Mouse (Mus musculus) ES-E14 (cell line): ENCODE data around the gene Fzr1. TPM values are rescaled to one million over a fixed set of nuclear protein-coding genes. Genes with fewer than 3 reads are reported as not detected.

ENCODE experiments used
- DNase-seq: peaks from one replicate; pipeline ENCODE4 v3.0.0-alpha.2; 2013; ENCODE audit warnings: low read depth, low spot score
- H3K27ac ChIP-seq: 2 replicates; pipeline ENCODE4 v1.5.1; 2012; ENCODE audit warnings: low read depth, mild to moderate bottlenecking, low read length, moderate library complexity, mixed read lengths; ENCODE audit not compliant: poor library complexity, insufficient read depth, severe bottlenecking
- H3K36me3 ChIP-seq: 2 replicates; pipeline ENCODE4 v1.6.1; 2012; ENCODE audit warnings: mild to moderate bottlenecking, low read length, moderate library complexity, mixed read lengths; ENCODE audit not compliant: control insufficient read depth, poor library complexity, insufficient read depth, severe bottlenecking
- H3K4me1 ChIP-seq, 2 experiments: fragments of 150-350 bp in 1 of 2; sonication (generic) in 1 of 2; 2 replicates each; pipeline ENCODE4 v1.6.1; 2012; ENCODE audit warnings: low read length in 2 of 2, mild to moderate bottlenecking in 1 of 2, mixed read lengths in 1 of 2; ENCODE audit not compliant: control insufficient read depth in 2 of 2, insufficient read depth in 2 of 2, poor library complexity in 1 of 2
- H3K4me3 ChIP-seq, 2 experiments: fragments of 150-350 bp in 1 of 2; sonication (generic) in 1 of 2; 2 replicates each; pipeline ENCODE4 v1.5.1; 2012; ENCODE audit warnings: low read length in 2 of 2, low read depth in 1 of 2, mild to moderate bottlenecking in 1 of 2, mixed read lengths in 1 of 2; ENCODE audit not compliant: insufficient read depth in 1 of 2, poor library complexity in 1 of 2, severe bottlenecking in 1 of 2
- H3K9ac ChIP-seq: 2 replicates; pipeline ENCODE4 v1.6.1; 2012; ENCODE audit warnings: low read depth, mild to moderate bottlenecking, low read length, mixed read lengths; ENCODE audit not compliant: poor library complexity, insufficient read depth, severe bottlenecking
- H3K9me3 ChIP-seq: fragments of 150-350 bp; sonication (generic); 2 replicates; pipeline ENCODE4 v1.6.1; 2012; ENCODE audit warnings: low read depth, mild to moderate bottlenecking, low read length; ENCODE audit not compliant: control insufficient read depth, insufficient read depth
- CHD2 ChIP-seq: IDR thresholded peaks from 2 replicates; pipeline ENCODE4 v1.6.1; 2014; ENCODE audit warnings: mild to moderate bottlenecking, low read depth, low read length, inconsistent platforms
- HCFC1 ChIP-seq: IDR thresholded peaks from 2 replicates; pipeline ENCODE4 v1.6.1; 2012; ENCODE audit warnings: low read length, inconsistent platforms, borderline replicate concordance; ENCODE audit not compliant: insufficient read depth
- MAFK ChIP-seq: IDR thresholded peaks from 2 replicates; pipeline ENCODE4 v1.6.1; 2014; ENCODE audit warnings: mild to moderate bottlenecking, low read depth, low read length, inconsistent platforms; ENCODE audit not compliant: insufficient read depth
- ZC3H11A ChIP-seq: IDR thresholded peaks from 2 replicates; pipeline ENCODE4 v1.6.1; 2012; ENCODE audit warnings: low read depth, mild to moderate bottlenecking, inconsistent platforms, low read length, borderline replicate concordance
- ZNF384 ChIP-seq: IDR thresholded peaks from 2 replicates; pipeline ENCODE4 v1.6.1; 2012; ENCODE audit warnings: low read depth, low read length, inconsistent platforms
- in situ Hi-C, 2 experiments: fragments of 600-800 bp; cut with MboI; formaldehyde crosslinking; loops; one replicate each; pipeline ENCODE4 v1.15.1; 2025; ENCODE audit warnings: low sequenced_read_pairs in 2 of 2, inconsistent platforms in 1 of 2; ENCODE audit not compliant: unreplicated experiment in 2 of 2
- total RNA-seq: library from RNA; depleted of rRNA; stranded (reverse); fragments of 300-350 nt; gene quantifications from 2 replicates; pipeline ENCODE4 v1.2.3, GENCODE M21; 2012

The Fzr1 gene
- total RNA-seq, 1 experiment: 63.0 TPM

DNA sequence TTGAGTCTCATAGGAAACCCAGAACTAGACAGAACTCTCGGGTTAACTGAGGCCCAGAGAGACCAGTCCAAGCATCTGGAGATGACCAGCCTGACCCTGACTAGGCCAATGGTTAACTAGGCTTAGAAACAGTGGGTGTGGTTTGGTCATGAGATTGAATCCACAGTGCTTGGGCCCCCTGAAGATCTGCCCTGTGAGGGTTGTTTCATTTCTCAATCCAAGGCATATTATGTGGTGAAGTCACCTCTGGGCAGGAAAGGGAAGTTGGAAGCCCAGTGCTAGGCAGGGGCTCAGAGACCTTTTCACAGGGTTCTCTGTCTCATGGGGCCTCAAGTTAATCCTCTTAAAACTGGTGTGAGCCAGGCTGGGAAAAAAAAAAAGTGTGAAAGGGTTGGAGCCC, 19.5 kb downstream of the Fzr1 start:
- DNase-seq: no peak
- Histone ChIP-seq H3K4me1 (peaks cover 15 to 47% of the 10 kb centered on the region in 2 experiments; a peak in 3 of 4 replicates), H3K27ac (no peak overlapping the region)

DNA sequence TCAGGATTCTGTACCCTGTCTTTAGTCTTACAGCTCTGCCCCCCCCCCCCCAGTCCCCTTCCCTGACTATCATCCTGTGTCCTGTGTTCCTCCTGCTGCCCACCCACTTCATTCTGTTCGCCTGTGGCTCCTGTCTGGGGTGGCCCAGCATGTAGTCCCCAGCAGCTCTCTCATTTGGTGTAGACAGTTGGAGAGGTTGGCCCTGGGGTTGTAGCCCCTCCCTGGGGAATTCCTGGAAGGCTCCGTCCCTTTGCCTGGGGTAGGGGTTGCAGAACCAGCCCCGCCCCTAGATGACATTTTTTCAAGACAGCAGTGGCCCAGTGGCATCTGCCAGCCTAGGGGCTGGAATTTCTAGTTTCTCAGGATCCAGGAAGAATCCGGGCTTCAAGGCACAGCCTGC, 20.1 kb downstream of the Fzr1 start:
- TF ChIP-seq ZC3H11A (no peak), ZNF384 (no peak), HCFC1 (no peak), CHD2 (no peak), MAFK (no peak)
- peak overlapping the region; percentile 77 to 79 for H3K4me3 ChIP-seq
- DNase-seq: no peak
- H3K9me3 ChIP-seq: no peaks in the 10 kb centered on the region
- H3K9ac ChIP-seq: peak overlapping the region; percentile 83; the same call in 1 of the 2 replicates
- peaks cover 15 to 44% of the 10 kb centered on the region in 2 experiments; a peak in 3 of 4 replicates for H3K4me1 ChIP-seq
- H3K36me3 ChIP-seq: peaks cover 24% of the 10 kb centered on the region; the same call in 1 of the 2 replicates
- in situ Hi-C loops: no loop called here
- H3K27ac ChIP-seq: no peak overlapping the region

More for the DNA sequence above, 19.5 kb downstream of the Fzr1 start:
- Histone ChIP-seq H3K9ac (no peak overlapping the region; the same call in 1 of the 2 replicates), H3K36me3 (peaks cover 29% of the 10 kb centered on the region; the same call in 1 of the 2 replicates), H3K9me3 (no peaks in the 10 kb centered on the region), H3K4me3 (peak overlapping the region in 1 of 2 experiments; percentile 77; a peak in 1 of 4 replicates)
- TF ChIP-seq ZC3H11A (no peak), HCFC1 (no peak), ZNF384 (no peak), CHD2 (no peak), MAFK (no peak)
- in situ Hi-C loops: no loop called here

GRCm38 (mm10) chr10:81356991-81357844, 21.1 kb downstream of the Fzr1 start, which contains the start of gene Mfsd12:
TSS of gene Mfsd12 (plus strand) at chr10:81357491.
- TF ChIP-seq HCFC1 (no peak), CHD2 (no peak), MAFK (no peak)
- Histone ChIP-seq H3K36me3 (peaks cover 16% of the 10 kb centered on the region; the same call in 1 of the 2 replicates), H3K9me3 (no peaks in the 10 kb centered on the region), H3K27ac (peak within 1 kb of the TSS; percentile 36), H3K4me1 (peaks cover 15 to 41% of the 10 kb centered on the region in 2 experiments; a peak in 3 of 4 replicates), H3K9ac (peak within 1 kb of the TSS; percentile 83), H3K4me3 (peak within 1 kb of the TSS; percentile 77 to 79)
- in situ Hi-C loops: no loop called here
- no peak for DNase-seq

DNA sequence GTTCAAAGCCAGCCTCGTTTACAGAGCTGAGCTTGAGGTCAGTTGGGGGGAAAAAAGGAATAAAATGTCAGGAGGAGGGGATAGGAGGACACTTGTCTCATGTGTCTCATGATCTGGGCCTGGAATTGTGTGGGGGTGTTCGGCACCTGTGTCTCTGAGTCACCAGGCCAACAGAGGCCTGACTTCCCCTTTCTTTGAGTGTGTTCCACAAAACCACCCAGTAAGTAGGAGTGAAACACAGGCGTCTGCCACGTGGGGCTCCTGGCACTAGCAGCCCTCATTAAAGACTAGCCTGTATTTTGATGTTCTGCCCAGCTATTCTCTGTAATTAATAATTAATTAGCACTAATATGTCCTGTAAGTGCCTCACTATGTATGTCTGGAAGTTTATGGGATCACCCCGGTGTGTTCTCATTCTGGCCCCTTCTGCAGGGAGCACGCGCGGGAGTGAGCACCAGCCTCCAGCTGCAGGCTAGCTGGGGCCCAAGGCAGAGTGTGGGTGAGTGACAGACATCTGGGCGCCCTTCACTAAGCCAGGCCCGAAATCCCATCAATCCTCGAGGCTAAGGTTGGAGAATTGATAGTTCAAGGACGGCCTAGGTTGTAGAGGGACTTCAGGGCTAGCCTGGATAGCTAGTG, 21.8 kb downstream of the Fzr1 start:
- Histone ChIP-seq H3K9me3 (no peaks in the 10 kb centered on the region), H3K36me3 (peaks cover 11% of the 10 kb centered on the region; the same call in 1 of the 2 replicates), H3K27ac (peak overlapping the region; percentile 94), H3K4me3 (peak overlapping the region; percentile 77 to 79), H3K4me1 (peaks cover 15 to 37% of the 10 kb centered on the region in 2 experiments; a peak in 3 of 4 replicates), H3K9ac (peak overlapping the region; percentile 53)
- no peak for DNase-seq
- TF ChIP-seq HCFC1 (no peak), MAFK (no peak), ZNF384 (no peak), CHD2 (no peak), ZC3H11A (no peak)
- in situ Hi-C loops: no loop called here
